Mouse (Mus musculus): ENCODE measurements around the gene Samd9l.
"Not testable (repeated sequence)": the region's sequence is repeated elsewhere in the genome, so short reads cannot be mapped to it uniquely, and the experiment has no call there.

Gene Samd9l

DNA sequence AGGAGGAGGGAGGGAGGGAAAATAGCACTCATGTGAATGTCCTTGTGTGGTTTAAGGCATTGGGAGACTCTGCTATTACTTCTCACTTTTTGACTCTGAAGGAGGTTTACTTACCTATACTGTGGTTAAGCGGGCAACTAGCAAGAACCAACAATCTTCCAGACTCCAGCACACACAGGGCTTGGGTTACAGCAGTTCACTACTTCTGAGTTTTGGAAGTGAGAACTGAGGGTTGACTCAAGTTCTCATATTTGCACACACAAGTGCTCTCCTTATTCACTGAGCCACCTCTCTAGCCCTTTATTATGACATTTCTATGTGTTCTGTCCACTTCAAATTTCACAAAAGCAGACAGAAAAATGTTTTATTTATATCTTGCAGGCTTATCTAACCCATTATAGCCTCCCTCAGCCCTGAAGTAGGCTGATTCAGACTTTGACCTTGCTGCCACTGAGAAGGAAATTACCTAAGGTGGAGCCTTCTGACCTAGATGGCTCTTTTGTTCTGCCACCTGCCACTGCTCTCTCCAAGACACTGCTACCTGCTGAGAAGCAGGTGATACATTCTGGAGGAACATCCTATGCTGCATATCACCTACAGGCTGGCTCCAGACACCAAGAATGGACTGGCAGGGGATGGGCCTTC is 55.6 kb downstream of the Samd9l start:
- DNase-seq (ENCODE audit: low spot score in 2 of 2): not testable (repeated sequence)

GRCm38 (mm10) chr6:3341479-3341878 is 57.9 kb downstream of the Samd9l start:
- DNase-seq (ENCODE audit: low spot score in 2 of 2): no peak

DNA sequence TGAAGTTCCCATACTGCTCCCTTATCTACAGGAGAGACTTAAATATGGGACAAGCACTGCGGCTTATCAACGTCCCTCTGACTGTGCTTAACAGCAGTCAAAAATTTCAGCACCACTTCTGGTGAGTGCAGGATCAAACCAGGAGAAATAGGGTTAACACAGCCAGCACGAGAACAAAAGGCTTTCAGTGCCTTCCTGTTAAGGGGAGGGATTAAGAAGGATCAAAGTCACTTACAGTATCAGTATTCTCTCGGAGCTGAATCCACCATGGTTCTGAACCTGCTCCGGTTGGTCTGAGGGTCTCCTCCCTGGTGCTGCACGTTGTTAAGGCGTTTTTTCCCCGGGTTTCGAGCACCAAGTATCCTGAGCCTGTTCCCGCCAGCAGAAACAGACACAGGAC is 58.4 kb downstream of the Samd9l start:
- DNase-seq (ENCODE audit: low spot score in 2 of 2): not testable (repeated sequence)

DNA sequence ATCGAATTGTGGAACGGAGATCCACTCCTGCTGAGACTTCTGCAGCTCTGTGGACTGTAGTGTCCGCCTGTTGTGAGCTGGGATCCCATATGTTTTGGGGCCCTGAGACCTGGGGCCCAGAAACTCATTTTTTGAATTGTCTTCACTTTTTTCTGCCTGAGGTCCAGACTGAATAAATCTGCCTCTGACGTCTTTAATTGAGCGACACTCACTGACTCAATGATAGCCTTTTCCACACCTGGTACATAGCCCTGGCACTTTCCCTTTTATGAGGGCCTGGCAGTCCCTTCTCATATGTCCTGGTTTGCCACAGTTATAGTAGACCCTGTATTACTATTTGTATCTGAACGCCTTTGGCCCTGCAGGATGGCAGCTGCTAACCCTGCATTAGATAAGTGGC is 60.2 kb downstream of the Samd9l start:
- DNase-seq (ENCODE audit: low spot score in 2 of 2): not testable (repeated sequence)

Measured in urinary bladder, postnatal 36 days (tissue).